Mouse (Mus musculus): Measurements from ENCODE around the gene Olfr484. TPM values are rescaled to one million over a fixed set of nuclear protein-coding genes. Genes with fewer than 3 reads are reported as not detected.

Gene Olfr484
- polyA plus RNA-seq (2012; rRNA removed): not detected in 2 replicates

DNA sequence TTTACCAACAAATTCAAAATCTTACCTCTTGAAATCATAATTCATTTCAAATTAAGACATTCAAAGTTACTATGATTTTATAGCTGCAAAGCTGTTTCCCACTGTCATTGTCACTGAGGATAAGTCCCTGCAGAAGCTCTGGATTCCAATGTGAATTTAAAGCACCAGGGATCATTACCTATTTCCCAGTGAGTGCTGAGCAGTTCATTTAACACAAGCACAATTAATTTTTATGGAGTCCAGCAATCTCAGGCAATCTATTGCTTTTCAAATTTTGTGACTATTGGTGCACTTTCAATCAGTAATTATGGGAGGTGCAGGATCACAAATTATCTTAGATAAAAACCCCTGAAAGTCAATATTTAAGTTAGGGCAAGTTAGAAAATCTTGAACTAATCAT is at the start of gene Olfr484:
Olfr484 (minus strand) TSS at position 101 of the 400 bp plus-strand sequence.

DNA sequence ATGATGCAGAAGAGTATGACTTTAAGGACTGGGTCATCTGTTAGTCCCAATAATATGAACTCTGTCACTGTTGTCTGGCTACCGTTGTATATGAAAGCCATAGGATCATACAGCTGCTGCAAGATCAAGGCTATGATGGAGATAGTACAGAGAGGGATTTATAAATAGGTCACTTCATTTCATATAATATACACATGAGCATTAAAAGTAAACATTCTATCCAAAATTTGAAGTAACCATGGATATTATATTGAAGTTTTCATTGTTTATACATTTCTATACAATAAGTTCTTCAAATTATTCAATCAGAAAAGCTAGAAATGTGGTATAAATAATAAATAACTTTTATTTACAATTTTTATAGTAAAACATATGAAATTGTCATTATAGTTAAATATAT is 45.4 kb upstream of the Olfr484 start, which contains the start of gene Olfr486:
Olfr486 (minus strand) TSS at position 101 of the 400 bp plus-strand sequence.

DNA sequence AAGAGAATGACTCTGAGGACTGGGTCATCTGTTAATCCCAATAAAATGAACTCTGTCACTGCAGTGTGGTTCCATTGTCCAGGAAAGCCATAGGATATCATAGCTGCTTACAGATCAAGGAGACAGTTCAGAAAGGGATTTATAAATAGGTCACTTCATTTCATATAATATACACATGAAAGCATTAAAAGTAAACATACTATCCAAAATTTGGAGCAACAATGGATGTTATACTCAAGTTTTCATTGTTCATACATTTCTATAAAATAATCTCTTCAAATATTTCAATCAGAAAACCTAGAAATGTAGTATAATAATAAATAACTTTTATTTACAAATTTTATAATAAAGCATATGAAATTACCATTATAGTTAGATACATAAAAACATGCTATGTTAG is 32.5 kb upstream of the Olfr484 start, which contains the start of gene Olfr485:
Olfr485 (minus strand) TSS at position 101 of the 400 bp plus-strand sequence.

DNA sequence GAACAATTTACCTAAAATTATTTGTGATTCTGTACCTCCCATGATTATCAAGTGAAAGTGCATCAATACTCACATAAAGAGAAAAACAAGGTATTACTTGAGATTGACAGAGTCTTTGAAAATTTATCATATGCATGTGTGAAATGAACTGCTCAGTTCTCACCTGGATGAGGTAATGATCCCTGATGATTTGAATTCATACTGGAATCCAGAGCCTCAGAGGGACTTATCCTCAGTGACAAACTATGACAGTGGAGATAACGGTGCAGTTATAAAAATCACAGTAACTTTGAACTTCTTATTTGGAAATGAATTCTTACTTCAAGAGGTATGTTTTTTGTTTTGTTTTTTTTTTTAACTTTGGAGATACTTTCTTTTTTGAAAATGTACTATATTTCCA is 26.7 kb downstream of the Olfr484 start, which contains the start of gene Olfr483:
Olfr483 (plus strand) TSS at position 301 of the 400 bp plus-strand sequence.

DNA sequence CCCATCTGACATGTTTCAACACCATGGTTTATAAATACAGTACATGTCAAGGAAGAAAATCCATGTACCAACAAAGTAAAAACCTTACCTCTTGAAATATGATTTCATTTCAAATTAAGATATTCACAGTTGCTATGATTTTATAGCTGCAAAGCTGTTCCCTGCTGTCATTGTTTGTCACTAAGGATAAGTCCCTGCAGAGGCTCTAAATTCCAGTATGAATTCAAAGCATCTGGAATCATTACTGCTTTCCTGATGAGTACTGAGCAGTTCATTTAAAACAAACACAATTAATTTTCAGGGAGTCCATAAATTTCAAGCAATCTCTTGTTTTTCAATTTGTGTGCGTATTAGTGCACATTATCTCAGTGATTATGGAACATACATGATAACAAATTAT is 29.8 kb downstream of the Olfr484 start, which contains the start of gene Olfr482:
Olfr482 (minus strand) TSS at position 101 of the 400 bp plus-strand sequence.

DNA sequence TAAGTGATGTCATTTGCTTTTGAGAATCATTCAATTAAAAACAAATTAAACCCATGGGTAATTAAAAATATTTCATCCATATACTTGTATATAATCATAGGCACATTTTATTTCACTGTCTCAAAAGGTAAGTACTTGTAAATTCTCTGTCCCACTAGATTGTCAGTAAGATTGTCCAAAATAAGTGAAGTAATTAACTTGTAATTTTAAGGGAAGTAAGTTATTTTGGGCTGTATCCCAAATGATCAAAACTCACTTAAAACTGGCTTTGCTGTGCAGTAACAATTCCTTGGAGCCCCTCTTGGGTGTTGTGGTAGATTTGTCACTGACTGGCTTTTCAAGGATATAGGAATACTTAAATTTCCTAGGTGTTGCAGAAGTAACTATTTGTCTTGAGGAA is 47.7 kb downstream of the Olfr484 start, which contains the start of gene Olfr481:
Olfr481 (plus strand) TSS at position 301 of the 400 bp plus-strand sequence.

Other genes starting within 250 kb of the Olfr484 start
- gene Olfr472, start 229.5 kb downstream of the Olfr484 start, polyA plus RNA-seq (2012; rRNA removed): not detected in 2 replicates
- not detected in 2 replicates for gene Olfr473, start 197.0 kb downstream of the Olfr484 start, polyA plus RNA-seq (2012; rRNA removed)
- not detected in 2 replicates for gene Olfr474, start 172.8 kb downstream of the Olfr484 start, polyA plus RNA-seq (2012; rRNA removed)
- not detected in 2 replicates for gene Olfr476, start 162.6 kb downstream of the Olfr484 start, polyA plus RNA-seq (2012; rRNA removed)
- gene Olfr477, start 140.8 kb downstream of the Olfr484 start, polyA plus RNA-seq (2012; rRNA removed): not detected in 2 replicates
- gene Olfr478, start 93.5 kb downstream of the Olfr484 start, polyA plus RNA-seq (2012; rRNA removed): not detected in 2 replicates
- not detected in 2 replicates for gene Olfr479, start 76.8 kb downstream of the Olfr484 start, polyA plus RNA-seq (2012; rRNA removed)
- not detected in 2 replicates for gene Olfr480, start 60.1 kb downstream of the Olfr484 start, polyA plus RNA-seq (2012; rRNA removed)
- not detected in 2 replicates for gene Olfr481, start 47.6 kb downstream of the Olfr484 start, polyA plus RNA-seq (2012; rRNA removed)
- gene Olfr482, start 29.9 kb downstream of the Olfr484 start, polyA plus RNA-seq (2012; rRNA removed): not detected in 2 replicates
- not detected in 2 replicates for gene Olfr483, start 26.6 kb downstream of the Olfr484 start, polyA plus RNA-seq (2012; rRNA removed)
- not detected in 2 replicates for gene Olfr485, start 32.4 kb upstream of the Olfr484 start, polyA plus RNA-seq (2012; rRNA removed)
- gene Olfr486, start 45.3 kb upstream of the Olfr484 start, polyA plus RNA-seq (2012; rRNA removed): not detected in 2 replicates
- not detected in 2 replicates for gene Olfr487, start 87.2 kb upstream of the Olfr484 start, polyA plus RNA-seq (2012; rRNA removed)
- not detected in 2 replicates for gene Olfr488, start 130.9 kb upstream of the Olfr484 start, polyA plus RNA-seq (2012; rRNA removed)
- not detected in 2 replicates for gene Olfr490, start 161.5 kb upstream of the Olfr484 start, polyA plus RNA-seq (2012; rRNA removed)
- gene Olfr491, start 186.0 kb upstream of the Olfr484 start, polyA plus RNA-seq (2012; rRNA removed): not detected in 2 replicates
- not detected in 2 replicates for gene Olfr492, start 196.2 kb upstream of the Olfr484 start, polyA plus RNA-seq (2012; rRNA removed)
- not detected in 2 replicates for gene Olfr493, start 219.5 kb upstream of the Olfr484 start, polyA plus RNA-seq (2012; rRNA removed)
- gene Olfr494, start 237.9 kb upstream of the Olfr484 start, polyA plus RNA-seq (2012; rRNA removed): not detected in 2 replicates

Data from ovary, adult 2 months (tissue).